Mouse (Mus musculus) Muller cell, postnatal 12 days (primary cell): Measurements from ENCODE around the gene Amn.

Source experiments
- DNase-seq: peaks from one replicate; pipeline ENCODE4 v3.0.0-alpha.2; 2015; ENCODE audit errors: inconsistent ontology term

The Amn gene

GRCm38 (mm10) chr12:111323423-111323822 lies 52.5 kb downstream of the Amn start:
- DNase-seq: no peak

- DNase-seq: no peak
Observed at GRCm38 (mm10) chr12:111324536-111324935, 53.6 kb downstream of the Amn start.

GRCm38 (mm10) chr12:111324949-111325348 lies 54.1 kb downstream of the Amn start:
- no peak for DNase-seq

GRCm38 (mm10) chr12:111325744-111326424 lies 55.0 kb downstream of the Amn start:
- DNase-seq: no peak
